Mouse (Mus musculus) kidney, embryonic 15.5 days (tissue): ENCODE measurements around the gene Pou2f3. TPM values are rescaled to one million over a fixed set of nuclear protein-coding genes. Genes with fewer than 3 reads are reported as not detected.
A peak's percentile ranks its signal among the peaks of the same experiment; 100 is the strongest.

Source experiments
- ATAC-seq: fragments of 200-750 bp; cut with Nextera tagmentation; replicated peaks from 2 replicates; pipeline ENCODE4 v1.8.0; 2017; ENCODE audit warnings: moderate TSS enrichment; ENCODE audit not compliant: low FRiP score
- H3K27ac ChIP-seq: fragments of 300-500 bp; sonication (generic); 2 replicates; pipeline ENCODE4 v1.5.1; 2015; ENCODE audit warnings: mild to moderate bottlenecking, inconsistent platforms
- H3K27me3 ChIP-seq: fragments of 300-500 bp; sonication (generic); 2 replicates; pipeline ENCODE4 v1.6.1; 2015; ENCODE audit warnings: inconsistent platforms
- H3K36me3 ChIP-seq: fragments of 300-500 bp; sonication (generic); 2 replicates; pipeline ENCODE4 v1.6.1; 2015; ENCODE audit warnings: inconsistent platforms
- H3K4me1 ChIP-seq: fragments of 300-500 bp; sonication (generic); 2 replicates; pipeline ENCODE4 v1.6.1; 2015; ENCODE audit warnings: inconsistent platforms
- H3K4me2 ChIP-seq: fragments of 300-500 bp; sonication (generic); 2 replicates; pipeline ENCODE4 v1.6.1; 2015; ENCODE audit warnings: moderate library complexity, mild to moderate bottlenecking, inconsistent platforms
- H3K4me3 ChIP-seq: fragments of 300-500 bp; sonication (generic); replicated peaks from 2 replicates; pipeline ENCODE4 v1.5.1; 2015; ENCODE audit warnings: mild to moderate bottlenecking, inconsistent platforms
- H3K9ac ChIP-seq: fragments of 300-500 bp; sonication (generic); 2 replicates; pipeline ENCODE4 v1.6.1; 2015; ENCODE audit warnings: mild to moderate bottlenecking, inconsistent platforms
- H3K9me3 ChIP-seq: fragments of 300-500 bp; sonication (generic); replicated peaks from 2 replicates; pipeline ENCODE4 v1.6.1; 2016; ENCODE audit warnings: inconsistent platforms
- WGBS: fragments of 180-500 bp; shearing (Covaris S2); methylation state at CpG from one replicate; pipeline ENCODE4 v1.1.7; 2015; ENCODE audit warnings: mixed read lengths; 5-methylcytosine and 5-hydroxymethylcytosine counted together
- polyA plus RNA-seq: library from polyadenylated mRNA; unstranded; fragments of >200 nt; fragmentation: Nextera tagmentation; extraction: Ambion mirVana; gene quantifications from 2 replicates; pipeline ENCODE4 v1.2.1, GENCODE M21; 2015

The Pou2f3 gene
- polyA plus RNA-seq, 1 experiment from 2014 or later, result not detected

GRCm38 (mm10) chr9:43230886-43231285 is 20.7 kb upstream of the Pou2f3 start:
- no peaks in the 10 kb centered on the region for H3K27me3 ChIP-seq
- H3K36me3 ChIP-seq, result peaks cover 13% of the 10 kb centered on the region; the same call in 1 of the 2 replicates
- H3K9me3 ChIP-seq, result no peaks in the 10 kb centered on the region
- no peak overlapping the region for H3K4me3 ChIP-seq
- no peak overlapping the region for H3K9ac ChIP-seq
- no peak overlapping the region for H3K4me2 ChIP-seq
- peak; percentile 23 for ATAC-seq
- peak overlapping the region; percentile 85 for H3K27ac ChIP-seq
- WGBS, result 38% methylated on average over 4 of the region's 4 CpGs
- H3K4me1 ChIP-seq, result peaks cover 84% of the 10 kb centered on the region

- ATAC-seq, result no peak
- no peaks in the 10 kb centered on the region for H3K27me3 ChIP-seq
- no peak overlapping the region for H3K4me2 ChIP-seq
- H3K9ac ChIP-seq, result no peak overlapping the region
- H3K4me3 ChIP-seq, result no peak overlapping the region
- peaks cover 13% of the 10 kb centered on the region; the same call in 1 of the 2 replicates for H3K36me3 ChIP-seq
- peak overlapping the region; percentile 85; the same call in 1 of the 2 replicates for H3K27ac ChIP-seq
- WGBS, result 79% methylated on average over 7 of the region's 7 CpGs
- H3K4me1 ChIP-seq, result peaks cover 85% of the 10 kb centered on the region
- no peaks in the 10 kb centered on the region for H3K9me3 ChIP-seq
Measured at GRCm38 (mm10) chr9:43229962-43230361, 19.8 kb upstream of the Pou2f3 start.

DNA sequence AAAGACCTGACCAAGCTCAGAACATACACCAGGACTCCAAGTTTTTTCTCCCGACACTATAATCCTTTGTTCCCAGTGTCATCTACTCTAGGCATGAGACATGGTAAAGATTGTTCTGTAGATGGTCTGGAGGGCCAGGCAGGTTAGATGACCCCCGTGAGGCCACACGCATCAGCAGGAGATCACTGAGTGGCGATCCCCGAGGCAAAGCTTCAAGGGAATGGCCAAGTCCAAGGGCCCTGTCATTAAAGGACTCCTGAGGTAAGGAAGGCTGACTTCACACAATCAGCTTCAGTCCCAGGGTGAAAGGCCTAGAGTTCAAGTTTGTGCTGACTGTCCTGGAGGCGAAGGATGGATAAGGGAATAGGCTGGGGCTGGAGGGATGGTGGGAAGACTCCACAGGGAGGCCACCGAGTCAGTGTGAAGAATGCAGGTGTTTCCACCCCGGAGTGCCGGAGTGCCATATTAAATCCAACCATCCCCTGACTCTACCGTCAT is 19.3 kb upstream of the Pou2f3 start:
- Histone ChIP-seq H3K27me3 (no peaks in the 10 kb centered on the region), H3K4me2 (no peak overlapping the region), H3K9me3 (no peaks in the 10 kb centered on the region), H3K27ac (no peak overlapping the region), H3K36me3 (peaks cover 13% of the 10 kb centered on the region; the same call in 1 of the 2 replicates), H3K9ac (no peak overlapping the region), H3K4me1 (peaks cover 84% of the 10 kb centered on the region), H3K4me3 (no peak overlapping the region)
- ATAC-seq, result no peak
- WGBS, result 88% methylated on average over 10 of the region's 10 CpGs

GRCm38 (mm10) chr9:43228745-43229144 is 18.6 kb upstream of the Pou2f3 start:
- ATAC-seq, result no peak
- no peak overlapping the region for H3K4me2 ChIP-seq
- peaks cover 80% of the 10 kb centered on the region for H3K4me1 ChIP-seq
- H3K4me3 ChIP-seq, result no peak overlapping the region
- no peaks in the 10 kb centered on the region for H3K9me3 ChIP-seq
- 75% methylated on average over 2 of the region's 2 CpGs for WGBS
- H3K36me3 ChIP-seq, result peaks cover 16% of the 10 kb centered on the region
- H3K27me3 ChIP-seq, result no peaks in the 10 kb centered on the region
- H3K9ac ChIP-seq, result no peak overlapping the region
- no peak overlapping the region for H3K27ac ChIP-seq

GRCm38 (mm10) chr9:43227626-43228025 is 17.5 kb upstream of the Pou2f3 start:
- no peaks in the 10 kb centered on the region for H3K9me3 ChIP-seq
- no peaks in the 10 kb centered on the region for H3K27me3 ChIP-seq
- WGBS, result 76% methylated on average over 8 of the region's 8 CpGs
- H3K9ac ChIP-seq, result no peak overlapping the region
- no peak for ATAC-seq
- H3K4me1 ChIP-seq, result peaks cover 69% of the 10 kb centered on the region
- H3K27ac ChIP-seq, result no peak overlapping the region
- no peak overlapping the region for H3K4me2 ChIP-seq
- no peak overlapping the region for H3K4me3 ChIP-seq
- H3K36me3 ChIP-seq, result peaks cover 23% of the 10 kb centered on the region

DNA sequence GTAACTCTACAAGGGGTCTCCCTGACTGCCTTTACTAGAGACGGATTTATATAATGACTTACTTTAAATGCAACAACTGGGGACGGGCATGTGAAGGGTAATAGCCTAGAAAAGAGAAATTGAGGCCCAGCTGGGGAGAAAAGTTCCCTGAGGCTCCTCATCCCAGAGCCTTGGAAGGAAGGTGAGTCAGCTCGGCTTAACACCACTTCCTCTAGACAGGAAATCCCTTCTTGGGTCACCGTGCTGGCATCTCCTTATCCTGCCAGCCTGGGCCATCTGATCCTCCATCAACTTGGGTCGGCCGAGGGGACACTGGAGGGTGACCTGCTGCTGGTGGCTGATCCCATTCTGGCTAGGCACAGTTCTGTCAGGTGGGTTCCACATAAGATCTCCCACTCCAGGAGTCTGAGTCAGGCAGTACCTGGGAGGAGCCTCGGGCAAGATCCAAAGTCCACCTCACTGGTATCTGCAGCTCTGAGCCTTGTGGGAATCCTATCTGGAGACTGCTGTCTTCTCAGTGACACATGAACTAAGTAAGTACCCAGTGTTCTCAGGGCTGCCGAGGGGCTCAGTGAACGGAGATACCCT is 16.5 kb upstream of the Pou2f3 start:
- Histone ChIP-seq H3K27me3 (no peaks in the 10 kb centered on the region), H3K4me3 (no peak overlapping the region), H3K36me3 (peaks cover 32% of the 10 kb centered on the region), H3K9me3 (no peaks in the 10 kb centered on the region), H3K9ac (no peak overlapping the region), H3K4me1 (peaks cover 62% of the 10 kb centered on the region), H3K27ac (peak overlapping the region; percentile 74), H3K4me2 (no peak overlapping the region)
- WGBS, result 42% methylated on average over 9 of the region's 9 CpGs
- ATAC-seq, result no peak

DNA sequence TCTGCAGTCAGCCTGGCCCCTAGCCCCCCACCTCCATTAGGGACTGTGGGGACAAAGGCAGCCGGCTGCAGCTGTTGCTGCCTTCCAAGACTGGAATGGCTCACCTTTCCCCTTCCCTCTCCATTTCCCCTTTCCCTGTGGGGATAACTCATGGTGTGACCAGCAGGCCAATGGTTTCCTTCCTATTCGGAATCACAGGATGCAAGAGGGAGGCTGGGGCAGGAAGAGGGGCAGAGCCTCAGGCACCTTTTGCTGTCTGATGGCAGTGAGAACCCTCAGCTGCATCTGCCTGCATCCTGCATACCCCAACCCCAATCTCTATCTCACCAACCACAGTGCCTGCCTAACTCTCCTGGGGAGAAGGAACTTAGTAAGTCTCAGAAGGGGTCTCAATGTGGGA is 15.3 kb upstream of the Pou2f3 start:
- Histone ChIP-seq H3K4me2 (no peak overlapping the region), H3K4me3 (no peak overlapping the region), H3K36me3 (peaks cover 43% of the 10 kb centered on the region), H3K9ac (no peak overlapping the region), H3K27me3 (no peaks in the 10 kb centered on the region), H3K27ac (peak overlapping the region; percentile 74), H3K4me1 (peaks cover 50% of the 10 kb centered on the region), H3K9me3 (no peaks in the 10 kb centered on the region)
- 34% methylated on average over 2 of the region's 2 CpGs for WGBS
- ATAC-seq, result no peak

GRCm38 (mm10) chr9:43224771-43225355 is 14.7 kb upstream of the Pou2f3 start:
- peaks cover 42% of the 10 kb centered on the region for H3K36me3 ChIP-seq
- H3K9me3 ChIP-seq, result no peaks in the 10 kb centered on the region
- ATAC-seq, result no peak
- H3K4me3 ChIP-seq, result no peak overlapping the region
- WGBS, result 60% methylated on average over 11 of the region's 11 CpGs
- no peak overlapping the region for H3K4me2 ChIP-seq
- H3K9ac ChIP-seq, result no peak overlapping the region
- no peaks in the 10 kb centered on the region for H3K27me3 ChIP-seq
- peak overlapping the region; percentile 74; the same call in 1 of the 2 replicates for H3K27ac ChIP-seq
- H3K4me1 ChIP-seq, result peaks cover 44% of the 10 kb centered on the region

DNA sequence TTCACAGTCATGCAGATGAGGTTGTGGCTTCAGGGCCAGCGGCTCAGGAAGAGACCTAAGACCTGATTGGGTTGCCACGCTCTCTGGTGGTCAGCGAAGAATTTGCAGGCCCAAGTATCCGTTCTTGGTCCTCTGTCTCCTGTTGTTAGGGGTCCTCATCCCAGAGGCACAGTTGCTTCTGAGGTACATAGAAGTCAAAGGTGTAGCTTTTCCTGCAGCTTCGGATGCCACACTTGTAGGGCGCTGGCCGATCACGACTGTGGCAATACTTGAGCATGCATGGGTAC is 12.2 kb upstream of the Pou2f3 start:
- Histone ChIP-seq H3K4me3 (no peak overlapping the region), H3K36me3 (peaks cover 37% of the 10 kb centered on the region), H3K27ac (no peak overlapping the region), H3K4me2 (no peak overlapping the region), H3K27me3 (no peaks in the 10 kb centered on the region), H3K9me3 (no peaks in the 10 kb centered on the region), H3K4me1 (peaks cover 33% of the 10 kb centered on the region), H3K9ac (no peak overlapping the region)
- no peak for ATAC-seq
- 46% methylated on average over 8 of the region's 8 CpGs for WGBS

- H3K9ac ChIP-seq, result no peak overlapping the region
- H3K36me3 ChIP-seq, result peaks cover 37% of the 10 kb centered on the region
- H3K27me3 ChIP-seq, result no peaks in the 10 kb centered on the region
- no peak overlapping the region for H3K27ac ChIP-seq
- H3K4me2 ChIP-seq, result no peak overlapping the region
- no peaks in the 10 kb centered on the region for H3K9me3 ChIP-seq
- no peak overlapping the region for H3K4me3 ChIP-seq
- H3K4me1 ChIP-seq, result peaks cover 29% of the 10 kb centered on the region
- ATAC-seq, result no peak
- 45% methylated on average over 18 of the region's 18 CpGs for WGBS
Measured at GRCm38 (mm10) chr9:43221643-43222428, 11.7 kb upstream of the Pou2f3 start.

DNA sequence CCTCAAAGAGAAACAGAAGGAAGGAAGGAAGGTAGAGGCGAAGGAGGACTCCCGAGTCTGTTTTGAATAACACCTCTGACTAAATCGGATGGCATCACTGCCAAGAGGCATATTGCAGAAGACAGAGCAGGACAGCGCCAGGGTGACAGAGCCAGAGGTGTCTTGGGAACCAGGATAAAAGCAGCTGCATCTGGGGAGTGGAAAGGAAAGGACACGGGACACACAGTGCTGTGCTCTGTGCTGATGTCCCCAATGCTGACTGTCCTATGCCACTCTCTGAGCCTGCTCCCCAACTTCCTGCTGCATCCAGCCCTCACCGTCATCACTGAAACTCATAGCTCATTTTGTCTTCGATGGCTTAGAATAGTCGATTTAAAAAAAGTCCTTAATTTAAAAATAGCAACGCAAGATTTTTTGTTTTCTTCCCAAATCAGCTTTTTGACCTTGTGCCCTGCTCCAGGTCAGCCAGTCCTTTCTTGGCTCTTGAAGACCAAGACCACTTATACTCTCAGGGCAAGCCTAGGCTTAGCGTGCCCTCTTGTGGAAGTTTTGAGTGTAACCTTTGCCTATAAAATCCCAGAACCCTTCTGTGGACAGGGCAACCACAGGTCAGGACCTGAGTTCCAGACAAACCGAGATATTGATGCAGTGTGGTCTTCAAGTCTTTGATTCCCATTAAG is 742 bp upstream of the Pou2f3 start:
- Histone ChIP-seq H3K27me3 (peaks cover 14% of the 10 kb centered on the region), H3K9me3 (no peaks in the 10 kb centered on the region), H3K36me3 (no peaks in the 10 kb centered on the region), H3K27ac (peak overlapping the region; percentile 79), H3K4me3 (no peak overlapping the region), H3K4me2 (peak overlapping the region; percentile 37), H3K9ac (no peak overlapping the region), H3K4me1 (peaks cover 17% of the 10 kb centered on the region)
- WGBS, result 20% methylated on average over 11 of the region's 11 CpGs
- peak; percentile 73; the same call in 1 of the 2 replicates for ATAC-seq

DNA sequence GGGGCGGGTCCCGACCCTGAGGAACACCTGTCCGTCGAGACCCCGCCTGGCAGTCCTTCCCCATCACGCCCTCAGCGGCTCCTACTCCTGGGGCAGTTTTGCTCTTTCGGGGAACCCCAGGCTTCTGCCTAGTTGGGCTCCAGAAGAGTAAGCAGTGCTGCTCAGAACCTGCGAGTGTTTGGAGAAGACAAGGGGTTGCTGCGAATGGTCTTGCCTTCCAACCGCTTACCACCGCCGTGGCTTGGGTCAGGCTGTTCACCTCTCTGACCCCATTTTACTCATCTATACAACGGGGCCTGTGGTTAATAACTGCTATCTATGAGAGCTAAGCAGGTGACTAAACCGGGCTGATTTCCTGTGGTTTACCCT is 4.2 kb downstream of the Pou2f3 start:
- WGBS, result 2% methylated on average over 15 of the region's 15 CpGs
- Histone ChIP-seq H3K9ac (0 out of 2 replicates have a peak overlapping the region, but pooled peaks have one; percentile 23), H3K4me1 (peaks cover 30% of the 10 kb centered on the region), H3K9me3 (no peaks in the 10 kb centered on the region), H3K27me3 (peaks cover 61% of the 10 kb centered on the region), H3K4me3 (peak overlapping the region; percentile 41), H3K4me2 (peak overlapping the region; percentile 74), H3K27ac (no peak overlapping the region), H3K36me3 (no peaks in the 10 kb centered on the region)
- ATAC-seq, result no peak
